23 mouse cellular contexts compared by ENCODE assay signal in the genomic region with DNA sequence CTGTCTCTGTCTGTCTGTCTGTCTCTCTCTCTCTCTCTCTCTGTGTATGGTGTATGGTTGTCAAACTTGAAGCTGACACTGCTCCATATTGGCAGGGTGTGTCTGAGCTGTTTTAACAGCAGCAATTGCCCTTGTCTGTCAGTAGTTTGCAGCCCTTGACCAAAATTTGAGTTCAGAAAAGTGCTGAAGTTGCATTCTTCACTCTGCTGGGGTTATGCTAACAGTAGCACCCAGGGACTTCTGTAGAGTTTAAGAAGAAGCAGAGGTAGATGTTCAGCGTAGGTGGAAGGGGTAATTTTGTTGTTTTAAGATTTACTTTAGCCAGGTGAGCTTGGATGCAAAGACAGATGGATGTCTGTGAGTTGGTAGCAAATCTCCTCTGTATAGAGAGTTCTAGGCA. TPM values are rescaled to one million over a fixed set of nuclear protein-coding genes. Genes with fewer than 3 reads are reported as not detected.
DNase-seq lines count a peak whose midpoint lies in the region; ATAC-seq and TF ChIP-seq lines count a peak whose summit lies in the region.
"Had no signal": no experiment of that assay in that cellular context is flagged by ENCODE, and none has a peak within 500 bp of the region (broad histone marks: within the 10 kb centered on the region; RNA-seq: fewer than 3 reads in every experiment).

No protein-coding gene starts in this region.

- peak overlapping the region; percentile 77 for H3K27ac ChIP-seq in bone marrow macrophage, adult 2 months (ENCODE audit: insufficient read depth, low read depth, low read length)
- H3K27ac ChIP-seq in midbrain, embryonic 13.5 days, result no peak overlapping the region
- H3K27ac ChIP-seq: embryonic facial prominence, embryonic 10.5 days; embryonic facial prominence, embryonic 13.5 days; forebrain, embryonic 12.5 days; forebrain, embryonic 15.5 days; heart, embryonic 15.5 days; hindbrain, embryonic 14.5 days; hindbrain, postnatal 0 days had no signal

- H3K9me3 ChIP-seq in megakaryocyte, embryonic 14.5 days, result 0 out of 2 replicates have a peak, but pooled peaks cover 3% of the 10 kb centered on the region
- H3K9me3 ChIP-seq in midbrain, embryonic 13.5 days, result no peaks in the 10 kb centered on the region
- H3K9me3 ChIP-seq: embryonic facial prominence, embryonic 10.5 days; embryonic facial prominence, embryonic 13.5 days; forebrain, embryonic 12.5 days; forebrain, embryonic 15.5 days; heart, embryonic 12.5 days; heart, embryonic 15.5 days had no signal

- H3K4me1 ChIP-seq in megakaryocyte, embryonic 14.5 days, result peaks cover 100% of the 10 kb centered on the region
- peaks cover 73% of the 10 kb centered on the region for H3K4me1 ChIP-seq in bone marrow macrophage, adult 2 months (ENCODE audit: control insufficient read depth, insufficient read depth, low read length)
- H3K4me1 ChIP-seq in midbrain, embryonic 13.5 days (replicated peaks), result peaks cover 50% of the 10 kb centered on the region

- H3K4me2 ChIP-seq in midbrain, embryonic 13.5 days (replicated peaks), result no peak overlapping the region
- H3K4me2 ChIP-seq: embryonic facial prominence, embryonic 13.5 days; forebrain, embryonic 12.5 days; forebrain, embryonic 15.5 days; heart, embryonic 12.5 days; heart, embryonic 15.5 days; hindbrain, embryonic 14.5 days had no signal

- DNase-seq in cerebellum, adult 9-10 months, result peak; percentile 47
- no peak for DNase-seq in cerebellum, adult 9-11 months
- no peak for DNase-seq in kidney, postnatal 10 days
- DNase-seq: adrenal gland, postnatal 10 days; adrenal gland, postnatal 36 days; embryo, embryonic 11 days; heart, postnatal 14 days; heart, postnatal 4 days had no signal

- ATAC-seq in megakaryocyte, adult 5-6 weeks (ENCODE audit: poor library complexity, severe bottlenecking), result no peak
- no peak for ATAC-seq in midbrain, embryonic 13.5 days
- ATAC-seq: inflammation-experienced regulatory T-cells, adult 6 months; Patski had no signal

- H3K9ac ChIP-seq in midbrain, embryonic 13.5 days (replicated peaks), result no peak overlapping the region
- H3K9ac ChIP-seq: embryonic facial prominence, embryonic 13.5 days; forebrain, embryonic 12.5 days; forebrain, embryonic 15.5 days; heart, embryonic 12.5 days; heart, embryonic 15.5 days; hindbrain, embryonic 14.5 days had no signal

- no peaks in the 10 kb centered on the region for H3K27me3 ChIP-seq in megakaryocyte, embryonic 14.5 days (replicated peaks)
- H3K27me3 ChIP-seq in midbrain, embryonic 13.5 days, result no peaks in the 10 kb centered on the region
- H3K27me3 ChIP-seq: embryonic facial prominence, embryonic 13.5 days; forebrain, embryonic 12.5 days; forebrain, embryonic 15.5 days; heart, embryonic 12.5 days; heart, embryonic 15.5 days; Patski had no signal

- WGBS in midbrain, embryonic 13.5 days, result 87% methylated on average over 1 of the region's 1 CpGs

- peak overlapping the region; percentile 38 for H3K4me3 ChIP-seq in megakaryocyte, embryonic 14.5 days (replicated peaks)
- no peak overlapping the region for H3K4me3 ChIP-seq in bone marrow macrophage, adult 2 months (ENCODE audit: insufficient read depth, low read length)
- H3K4me3 ChIP-seq in midbrain, embryonic 13.5 days (replicated peaks), result no peak overlapping the region
- H3K4me3 ChIP-seq: embryonic facial prominence, embryonic 10.5 days; embryonic facial prominence, embryonic 13.5 days; erythroblast, embryonic 14.5 days; forebrain, embryonic 12.5 days; forebrain, embryonic 15.5 days; heart, embryonic 12.5 days; heart, embryonic 15.5 days had no signal

- no peak for TF ChIP-seq POLR2A in bone marrow macrophage, adult 2 months (IDR thresholded peaks at IDR 0.05; ENCODE audit: borderline replicate concordance, low read depth, low read length)

- no peak for TF ChIP-seq CTCF in bone marrow macrophage, adult 2 months (IDR thresholded peaks at IDR 0.05; ENCODE audit: low read depth, low read length)

- peaks cover 83% of the 10 kb centered on the region for H3K36me3 ChIP-seq in megakaryocyte, embryonic 14.5 days (replicated peaks; ENCODE audit: low read length)
- H3K36me3 ChIP-seq in midbrain, embryonic 13.5 days, result no peaks in the 10 kb centered on the region
- H3K36me3 ChIP-seq: embryonic facial prominence, embryonic 10.5 days; embryonic facial prominence, embryonic 13.5 days; forebrain, embryonic 12.5 days; forebrain, embryonic 15.5 days; heart, embryonic 12.5 days; heart, embryonic 15.5 days had no signal

RNA-seq across cellular contexts. Expression of a gene that starts 7.4 kb away (rescaled TPM):
- polyA plus RNA-seq in megakaryocyte, embryonic 14.5 days (2012; ENCODE audit: insufficient read depth, low replicate concordance), result 4.4 and 4.6 TPM in 2 replicates
- 16.1 and 17.4 TPM in 2 replicates for total RNA-seq in megakaryocyte, adult 5-6 weeks (2015)
- 20.6 and 23.3 TPM in 2 replicates for total RNA-seq in megakaryocyte, adult 5-6 weeks (2017)
- 28.8 and 30.0 TPM in 2 replicates for polyA plus RNA-seq in bone marrow macrophage, adult 2 months (2012; ENCODE audit: insufficient read depth, insufficient read length, missing spikeins)
- 9.3 and 9.7 TPM in 2 replicates for polyA plus RNA-seq in midbrain, embryonic 13.5 days (2015; fragmentation: Nextera tagmentation; extraction: Ambion mirVana)
